Mouse (Mus musculus): ENCODE data around the gene Meiob.

The Meiob gene

DNA sequence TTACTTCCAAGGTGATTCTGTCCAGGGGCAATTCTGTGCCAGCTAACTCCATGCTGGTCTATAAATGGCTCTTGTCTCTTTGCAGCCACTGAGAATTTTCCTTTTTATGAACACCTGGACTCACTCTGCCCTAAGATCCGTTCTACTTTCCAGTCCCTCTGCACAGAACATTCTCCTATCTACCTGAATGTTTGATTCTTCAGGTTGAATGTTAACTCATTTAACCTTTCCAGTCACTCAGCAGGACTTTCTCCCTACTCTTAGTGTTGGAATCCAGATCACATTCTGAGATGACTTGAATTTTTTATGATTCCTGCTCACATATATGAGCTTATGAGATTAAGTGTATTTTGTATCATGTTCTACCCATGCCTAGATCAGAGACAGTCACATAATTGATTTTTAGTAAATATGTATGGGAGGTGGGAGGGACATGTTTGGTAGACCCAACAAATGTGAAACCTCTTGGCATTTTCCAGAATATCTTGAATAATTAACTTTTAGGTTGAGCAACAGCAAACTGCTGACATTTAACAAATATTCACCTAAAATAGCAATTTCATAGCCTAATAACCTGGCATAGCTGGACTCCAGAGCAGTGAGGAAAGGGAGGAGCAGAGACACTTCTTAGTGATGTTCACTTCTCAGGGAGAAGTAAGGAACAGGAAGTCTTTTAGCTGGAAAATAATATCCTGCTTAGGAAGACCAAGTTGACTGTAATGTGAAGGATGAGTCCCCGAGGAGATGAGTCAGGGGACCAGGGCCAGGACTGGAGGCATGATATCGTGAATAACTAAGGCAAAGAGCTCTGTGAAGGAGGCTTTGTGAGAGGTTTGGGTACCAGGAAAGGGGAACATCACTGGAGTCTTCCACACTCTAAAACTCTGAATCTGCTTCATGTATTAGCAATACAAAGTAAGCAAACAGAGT, 17.5 kb downstream of the Meiob start:
- no peak for DNase-seq (ENCODE audit: low read depth, low spot score)

GRCm38 (mm10) chr17:24839842-24840241, 35.8 kb downstream of the Meiob start, which contains the start of gene Hagh:
Gene Hagh (plus strand): TSS chr17:24840143.
- DNase-seq (ENCODE audit: low read depth, low spot score): no peak

GRCm38 (mm10) chr17:24840341-24840740, 36.3 kb downstream of the Meiob start:
- DNase-seq (ENCODE audit: low read depth, low spot score): no peak

GRCm38 (mm10) chr17:24841133-24841532, 37.0 kb downstream of the Meiob start:
- peak; percentile 25 for DNase-seq (ENCODE audit: low read depth, low spot score)

DNA sequence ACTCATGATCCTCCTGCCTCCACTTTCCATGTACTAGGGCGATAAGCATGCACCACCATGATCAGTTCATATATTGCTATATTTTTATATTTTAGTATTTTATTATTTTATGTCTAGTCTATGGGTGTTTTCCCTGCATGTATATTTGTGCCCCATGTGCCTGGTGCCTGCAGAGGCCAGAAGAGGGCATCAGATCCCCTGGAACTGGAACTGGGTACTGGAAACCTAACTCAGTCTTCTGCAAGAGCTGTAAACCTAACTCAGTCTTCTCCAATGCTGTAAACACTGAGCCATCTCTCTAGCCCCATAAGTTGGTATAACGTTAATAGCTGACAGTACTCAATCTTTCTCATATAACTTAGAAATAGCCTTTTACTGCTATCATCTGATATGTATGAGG, 38.5 kb downstream of the Meiob start:
- no peak for DNase-seq (ENCODE audit: low read depth, low spot score)

DNA sequence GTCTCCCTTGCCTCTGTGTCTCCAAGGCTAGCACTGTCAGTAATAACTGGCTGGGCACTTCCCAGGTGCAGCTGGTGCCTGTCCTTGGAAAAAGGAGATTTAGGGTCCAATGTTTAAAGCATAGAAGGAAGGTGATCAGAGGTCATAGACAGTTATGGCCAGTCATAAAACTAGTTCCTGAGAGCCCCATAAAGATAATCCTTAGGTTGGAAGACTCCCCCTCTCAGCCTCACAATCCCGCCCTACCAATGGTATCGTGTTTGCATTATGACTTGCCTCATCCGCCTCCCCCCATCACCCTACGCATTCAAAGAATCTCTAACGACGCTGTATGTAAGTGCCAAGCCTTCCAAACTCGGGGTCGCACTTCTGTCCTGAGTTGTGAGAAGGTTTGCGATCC, 40.4 kb downstream of the Meiob start:
- DNase-seq (ENCODE audit: low read depth, low spot score): no peak

- DNase-seq (ENCODE audit: low read depth, low spot score): no peak
These were observed 43.3 kb downstream of the Meiob start for GRCm38 (mm10) chr17:24847386-24847785.

DNA sequence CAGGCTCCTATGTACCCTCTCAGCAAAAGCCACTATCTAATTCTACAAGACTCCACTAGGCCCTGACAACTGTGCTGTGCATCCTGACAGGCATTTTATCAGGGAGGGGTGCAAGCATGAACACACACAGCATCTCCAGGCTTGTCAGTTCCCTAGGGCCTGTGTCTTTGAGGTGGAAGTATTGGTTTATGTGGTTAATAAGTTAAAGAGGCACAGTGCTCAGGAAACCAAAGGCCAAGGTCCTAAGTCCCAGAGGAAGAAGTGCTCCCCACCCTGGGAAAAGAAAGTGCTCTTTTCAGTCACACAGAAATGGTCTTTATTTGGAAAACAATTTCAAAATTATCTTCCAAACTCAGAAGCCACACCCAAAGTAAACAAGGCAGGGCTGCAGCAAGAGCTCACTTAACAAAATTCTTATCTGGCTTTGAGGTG, 44.5 kb downstream of the Meiob start:
- no peak for DNase-seq (ENCODE audit: low read depth, low spot score)

GRCm38 (mm10) chr17:24849733-24850064, 45.6 kb downstream of the Meiob start:
- DNase-seq (ENCODE audit: low read depth, low spot score): no peak

DNA sequence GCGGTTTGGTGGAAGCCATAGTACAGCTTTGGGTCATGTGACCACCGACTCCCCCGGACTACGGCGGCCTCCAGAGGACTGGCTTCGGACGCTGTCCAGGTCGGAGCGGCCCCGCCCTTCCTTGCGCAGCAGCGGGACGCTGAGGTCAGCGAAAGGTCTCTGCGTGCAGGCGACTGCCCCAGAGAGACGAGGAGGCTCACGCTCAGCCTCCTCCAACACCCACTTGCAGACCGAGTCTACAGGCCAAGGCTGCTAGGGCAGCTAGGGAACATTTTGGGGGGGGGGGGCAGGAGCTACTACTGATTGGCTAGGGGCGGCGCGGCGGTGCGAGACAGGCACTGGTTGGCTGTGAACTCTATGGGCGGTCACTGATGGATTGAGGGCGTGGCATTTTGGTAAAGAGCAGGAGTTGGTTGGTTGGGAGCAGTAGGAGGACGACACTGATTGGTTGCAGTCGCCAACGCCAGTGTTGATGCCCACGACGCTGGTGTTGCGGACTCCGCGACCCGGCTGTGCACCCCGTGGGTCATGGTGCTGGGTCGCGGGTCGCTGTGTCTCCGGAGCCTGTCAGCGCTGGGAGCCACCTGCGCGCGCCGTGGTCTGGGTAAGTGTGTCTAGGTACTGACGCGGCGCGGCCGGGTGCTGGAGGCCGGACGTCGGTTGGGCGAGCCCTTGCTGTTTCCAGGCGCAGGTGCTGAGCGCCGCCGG, 46.1 kb downstream of the Meiob start, which contains the start of gene Fahd1:
Fahd1 (minus strand) TSS at position 300 of the 708 bp plus-strand sequence.
- peak; percentile 100 for DNase-seq (ENCODE audit: low read depth, low spot score)

- no peak for DNase-seq (ENCODE audit: low read depth, low spot score)
These were observed 46.7 kb downstream of the Meiob start for GRCm38 (mm10) chr17:24850773-24851127.

DNA sequence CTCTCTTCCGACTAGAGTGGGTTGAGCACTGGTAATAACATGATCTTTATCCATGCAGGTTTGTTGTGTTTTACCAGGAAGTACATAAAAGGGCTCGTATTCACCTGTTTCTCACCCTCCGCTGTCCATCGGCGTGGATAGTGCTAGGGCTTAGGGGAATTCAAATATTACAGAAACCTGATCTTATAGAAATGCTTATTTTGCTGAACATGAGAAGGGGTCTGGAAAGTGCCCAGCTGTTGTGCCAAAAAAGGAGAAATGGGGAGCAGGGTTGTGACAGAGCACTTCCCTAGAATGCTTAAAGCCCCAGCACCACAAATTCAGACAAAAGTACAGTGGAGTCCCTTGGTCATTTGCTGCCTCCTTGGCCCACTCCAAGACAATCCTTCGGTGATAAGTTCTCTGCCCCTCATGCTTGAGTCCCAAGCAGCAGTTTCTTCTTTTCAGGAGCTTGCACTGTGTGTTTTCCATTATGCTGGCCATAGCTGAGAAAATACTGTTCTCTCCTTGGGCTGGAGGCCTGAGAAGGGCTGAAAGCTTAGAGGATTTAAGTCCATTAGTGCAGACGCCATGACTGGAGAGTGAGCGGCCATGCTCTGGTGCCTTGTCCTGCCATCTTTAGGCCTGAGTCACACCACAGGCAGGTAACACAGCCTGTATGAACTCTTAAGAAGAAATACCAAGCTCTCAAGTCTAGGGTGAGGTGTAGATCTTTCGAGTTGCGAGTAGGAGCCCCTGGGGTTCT, 47.5 kb downstream of the Meiob start:
- no peak for DNase-seq (ENCODE audit: low read depth, low spot score)

- DNase-seq (ENCODE audit: low read depth, low spot score): no peak
These were observed 51.9 kb downstream of the Meiob start for GRCm38 (mm10) chr17:24855838-24856464.

GRCm38 (mm10) chr17:24856589-24856988, 52.5 kb downstream of the Meiob start:
- no peak for DNase-seq (ENCODE audit: low read depth, low spot score)

DNA sequence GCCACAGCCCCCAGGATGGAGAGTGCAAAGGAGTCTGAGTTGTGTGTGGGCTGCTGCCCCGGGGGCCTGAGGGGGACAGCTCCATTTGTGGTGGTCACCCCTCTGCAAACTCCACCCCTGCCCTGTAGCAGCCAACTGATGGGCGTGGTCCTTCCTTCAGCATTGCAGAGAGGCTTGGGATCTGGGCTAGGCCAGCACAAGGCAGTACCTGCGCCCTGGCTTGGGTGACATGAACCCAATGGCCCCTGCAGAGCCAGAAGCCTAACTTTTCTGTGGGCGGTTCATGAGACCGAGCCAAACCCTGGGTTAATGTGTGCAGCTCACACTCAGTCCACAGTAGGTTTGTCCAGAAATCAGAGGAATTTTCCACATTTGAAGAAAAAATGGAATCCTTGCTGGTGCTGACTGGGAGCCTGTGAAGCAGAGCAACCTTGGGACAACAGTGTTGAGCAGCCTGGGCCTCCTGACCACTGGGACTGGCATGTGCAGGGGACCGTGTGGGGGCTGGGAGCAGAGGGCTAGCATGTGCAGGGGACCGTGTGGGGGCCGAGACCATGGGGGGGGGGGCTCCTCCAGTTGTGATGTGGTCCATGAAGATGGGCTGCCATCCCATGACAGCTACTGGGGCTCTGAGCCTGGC, 53.9 kb downstream of the Meiob start:
- DNase-seq (ENCODE audit: low read depth, low spot score): no peak

DNA sequence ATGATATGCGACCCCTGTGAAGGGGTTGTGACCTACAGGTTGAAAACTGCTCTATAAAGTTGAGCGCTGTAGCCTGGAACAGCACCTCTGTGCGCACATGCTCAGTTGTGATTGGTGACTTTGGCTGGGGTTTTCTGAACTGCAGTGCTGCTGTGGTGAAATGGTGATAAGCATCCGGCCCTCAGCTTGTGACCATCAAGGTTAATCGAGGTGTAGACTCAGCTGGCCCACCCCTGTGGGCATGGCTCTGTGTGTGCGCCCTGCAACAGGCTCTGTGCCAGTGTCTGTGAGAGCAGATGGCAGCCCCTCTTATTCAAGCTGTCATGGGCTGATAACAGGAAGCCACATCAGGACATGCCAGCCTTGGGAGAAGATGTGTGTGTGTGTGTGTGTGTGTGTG, 54.9 kb downstream of the Meiob start:
- no peak for DNase-seq (ENCODE audit: low read depth, low spot score)

DNA sequence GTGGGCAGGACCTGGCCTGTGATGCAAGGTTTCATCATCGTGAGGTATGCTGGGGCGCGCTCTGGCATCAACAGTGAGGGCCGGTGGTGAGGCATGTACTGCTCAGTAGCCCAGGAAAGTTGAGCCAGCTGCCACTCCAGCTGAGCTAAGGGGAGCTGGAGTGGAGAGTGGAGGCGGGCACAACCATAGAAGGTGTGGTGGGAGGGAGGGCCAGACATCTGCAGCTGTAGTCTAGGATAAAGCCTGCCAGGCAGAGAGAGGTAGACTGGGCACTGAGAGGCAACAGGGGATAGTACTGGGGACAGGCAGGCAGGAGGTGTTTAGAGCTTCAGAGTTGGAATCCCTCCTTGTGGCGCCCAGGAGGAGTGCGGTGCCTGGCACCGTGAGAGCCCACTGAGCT, 56.0 kb downstream of the Meiob start:
- DNase-seq (ENCODE audit: low read depth, low spot score): no peak

GRCm38 (mm10) chr17:24861785-24862184, 57.7 kb downstream of the Meiob start:
- DNase-seq (ENCODE audit: low read depth, low spot score): no peak

- no peak for DNase-seq (ENCODE audit: low read depth, low spot score)
These were observed 61.7 kb downstream of the Meiob start, which contains the start of gene Igfals for GRCm38 (mm10) chr17:24865776-24866175. Gene Igfals (plus strand): TSS chr17:24865997.

GRCm38 (mm10) chr17:24867914-24868313, 63.8 kb downstream of the Meiob start:
- no peak for DNase-seq (ENCODE audit: low read depth, low spot score)
